Mouse (Mus musculus) kidney, adult 2 months (tissue): ENCODE measurements at regions not wholly inside any gene's neighbourhood (a gene's known extent, or its start where the extent isn't known, plus 50 kb on each side); places are given as distances from the start of the nearest gene placed in this dataset.
"Not testable (repeated sequence)": the region's sequence is repeated elsewhere in the genome, so short reads cannot be mapped to it uniquely, and the experiment has no call there.

Experiments used
- DNase-seq: peaks from one replicate; pipeline ENCODE4 v3.0.0; 2021
- H3K27ac ChIP-seq: fragments of 200-500 bp; 2 replicates; pipeline ENCODE4 v1.5.1; 2012; ENCODE audit warnings: low read depth, low read length, control low read depth, inconsistent platforms; ENCODE audit not compliant: insufficient read depth
- H3K27me3 ChIP-seq: fragments of 200-500 bp; replicated peaks from 2 replicates; pipeline ENCODE4 v1.6.1; 2012; ENCODE audit warnings: mild to moderate bottlenecking, moderate library complexity, low read length, inconsistent platforms; ENCODE audit not compliant: control insufficient read depth, insufficient read depth
- H3K36me3 ChIP-seq: fragments of 200-500 bp; 2 replicates; pipeline ENCODE4 v1.6.1; 2012; ENCODE audit warnings: mild to moderate bottlenecking, moderate library complexity, low read length, inconsistent platforms; ENCODE audit not compliant: control insufficient read depth, insufficient read depth
- H3K4me1 ChIP-seq: fragments of 200-500 bp; 2 replicates; pipeline ENCODE4 v1.6.1; 2011; ENCODE audit warnings: low read length; ENCODE audit not compliant: control insufficient read depth, insufficient read depth
- H3K4me3 ChIP-seq: fragments of 200-500 bp; 2 replicates; pipeline ENCODE4 v1.5.1; 2011; ENCODE audit warnings: mild to moderate bottlenecking, low read depth, low read length, control low read depth; ENCODE audit not compliant: insufficient read depth
- CTCF ChIP-seq: fragments of 200-500 bp; conservative IDR thresholded peaks from 2 replicates; pipeline ENCODE4 v1.5.1; 2011; ENCODE audit warnings: low read depth, mild to moderate bottlenecking, control low read depth, low read length, moderate library complexity, mixed read lengths; ENCODE audit not compliant: insufficient read depth, insufficient read length
- POLR2A ChIP-seq: fragments of 200-500 bp; IDR thresholded peaks from one replicate; pipeline ENCODE4 v1.6.1; 2011; ENCODE audit warnings: low read depth, low read length, control low read depth
- WGBS: fragments of 180-500 bp; shearing (Covaris S2); methylation state at CpG from one replicate; pipeline ENCODE4 v1.1.7; 2018; 5-methylcytosine and 5-hydroxymethylcytosine counted together

- 76% methylated on average over 2 of the region's 2 CpGs for WGBS
- no peaks in the 10 kb centered on the region for H3K36me3 ChIP-seq
- H3K27ac ChIP-seq, result no peak overlapping the region
- H3K4me3 ChIP-seq, result no peak overlapping the region
- DNase-seq, result no peak
- TF ChIP-seq POLR2A (no peak), CTCF (no peak)
- H3K27me3 ChIP-seq, result no peaks in the 10 kb centered on the region
- H3K4me1 ChIP-seq, result no peaks in the 10 kb centered on the region
These were observed 229.0 kb downstream of the Plod2 start for GRCm38 (mm10) chr9:92771002-92771401.

GRCm38 (mm10) chr9:92771716-92772115 is 229.7 kb downstream of the Plod2 start:
- Histone ChIP-seq H3K4me3 (no peak overlapping the region), H3K27ac (no peak overlapping the region), H3K36me3 (no peaks in the 10 kb centered on the region), H3K27me3 (no peaks in the 10 kb centered on the region), H3K4me1 (no peaks in the 10 kb centered on the region)
- no peak for DNase-seq
- WGBS, result 44% methylated on average over 3 of the region's 3 CpGs
- TF ChIP-seq CTCF, result no peak

GRCm38 (mm10) chr9:92782922-92783454 is 241.0 kb downstream of the Plod2 start:
- Histone ChIP-seq H3K4me3 (no peak overlapping the region), H3K27me3 (no peaks in the 10 kb centered on the region), H3K27ac (no peak overlapping the region), H3K4me1 (no peaks in the 10 kb centered on the region), H3K36me3 (no peaks in the 10 kb centered on the region)
- TF ChIP-seq POLR2A (no peak), CTCF (no peak)
- DNase-seq, result no peak

- DNase-seq, result no peak
- 46% methylated on average over 1 of the region's 1 CpGs for WGBS
- Histone ChIP-seq H3K4me1 (no peaks in the 10 kb centered on the region), H3K27ac (no peak overlapping the region), H3K27me3 (no peaks in the 10 kb centered on the region), H3K36me3 (no peaks in the 10 kb centered on the region), H3K4me3 (no peak overlapping the region)
- TF ChIP-seq POLR2A (no peak), CTCF (no peak)
These were observed 257.7 kb downstream of the Plod2 start for GRCm38 (mm10) chr9:92799695-92800094.

GRCm38 (mm10) chr9:92809469-92809868 is 267.4 kb downstream of the Plod2 start:
- TF ChIP-seq POLR2A (no peak), CTCF (no peak)
- Histone ChIP-seq H3K27ac (no peak overlapping the region), H3K4me1 (no peaks in the 10 kb centered on the region), H3K36me3 (no peaks in the 10 kb centered on the region), H3K4me3 (no peak overlapping the region), H3K27me3 (no peaks in the 10 kb centered on the region)
- DNase-seq, result no peak

- Histone ChIP-seq H3K36me3 (no peaks in the 10 kb centered on the region), H3K4me1 (no peaks in the 10 kb centered on the region), H3K27me3 (no peaks in the 10 kb centered on the region), H3K27ac (no peak overlapping the region), H3K4me3 (no peak overlapping the region)
- TF ChIP-seq CTCF, result no peak
- no peak for TF ChIP-seq POLR2A
- WGBS, result 27% methylated on average over 11 of the region's 11 CpGs
- no peak for DNase-seq
These were observed 278.7 kb downstream of the Plod2 start for GRCm38 (mm10) chr9:92820721-92821120.

- no peak for TF ChIP-seq POLR2A
- TF ChIP-seq CTCF, result no peak
- H3K4me1 ChIP-seq, result no peaks in the 10 kb centered on the region
- H3K36me3 ChIP-seq, result no peaks in the 10 kb centered on the region
- no peak overlapping the region for H3K27ac ChIP-seq
- no peak overlapping the region for H3K4me3 ChIP-seq
- no peak for DNase-seq
- no peaks in the 10 kb centered on the region for H3K27me3 ChIP-seq
These were observed 284.8 kb downstream of the Plod2 start for GRCm38 (mm10) chr9:92826708-92827353.

- DNase-seq, H3K4me1 ChIP-seq, H3K27ac ChIP-seq, H3K4me3 ChIP-seq, H3K36me3 ChIP-seq, H3K27me3 ChIP-seq: not testable (repeated sequence)
- 94% methylated on average over 2 of the region's 2 CpGs for WGBS
These were observed 294.1 kb downstream of the Plod2 start for GRCm38 (mm10) chr9:92836156-92836555.
